Mouse (Mus musculus) cerebellum, adult 9-11 months (tissue): ENCODE data around the gene Kcnq1.

Source experiments
- DNase-seq: peaks from one replicate; pipeline ENCODE4 v3.0.0; 2022

Kcnq1 gene

GRCm38 (mm10) chr7:143469946-143470345 is 363.8 kb downstream of the Kcnq1 start:
- DNase-seq = peak; percentile 48

- DNase-seq = no peak
Measured at GRCm38 (mm10) chr7:143473347-143474101, 367.4 kb downstream of the Kcnq1 start, which contains the start of gene Slc22a18. TSS of gene Slc22a18 (plus strand) at chr7:143473736.

GRCm38 (mm10) chr7:143474811-143475210 is 368.6 kb downstream of the Kcnq1 start:
- DNase-seq = no peak

GRCm38 (mm10) chr7:143475876-143476275 is 369.7 kb downstream of the Kcnq1 start:
- no peak for DNase-seq
